Mouse (Mus musculus): Measurements from ENCODE around the gene Hkdc1.

DNA sequence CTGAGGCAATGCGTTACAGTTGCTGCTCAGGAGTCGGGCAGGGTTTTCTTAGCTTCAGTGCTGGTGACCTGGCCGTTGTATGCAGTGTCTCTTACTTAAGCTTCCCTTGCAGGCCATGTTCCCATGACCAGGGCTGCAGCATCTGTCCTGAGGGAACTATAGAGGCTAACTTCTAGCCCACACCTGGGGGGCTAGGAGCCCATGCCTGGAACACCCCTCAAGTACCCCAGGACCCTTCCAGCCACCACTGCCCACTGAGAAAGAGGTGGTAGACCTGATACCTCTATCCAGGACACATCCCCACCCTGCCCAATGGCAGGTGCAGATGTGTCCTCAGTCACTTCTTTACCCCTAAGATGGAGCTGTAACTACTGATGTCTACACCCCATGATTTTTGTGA, 81.3 kb downstream of the Hkdc1 start:
- no peak for TF ChIP-seq CTCF (IDR thresholded peaks at IDR 0.05; ENCODE audit: low read depth)
- TF ChIP-seq EP300 (optimal IDR thresholded peaks at IDR 0.05): no peak

All from stomach, postnatal 0 days (tissue).